Mouse (Mus musculus): ENCODE measurements around the gene Armh2. TPM values are rescaled to one million over a fixed set of nuclear protein-coding genes. Genes with fewer than 3 reads are reported as not detected.
A peak's percentile ranks its signal among the peaks of the same experiment; 100 is the strongest.
"Not testable (repeated sequence)": the region's sequence is repeated elsewhere in the genome, so short reads cannot be mapped to it uniquely, and the experiment has no call there.

Gene Armh2
- total RNA-seq, 2 experiments from 2014 or later = not detected

- DNase-seq = peak; percentile 92
- Histone ChIP-seq H3K4me3 (peak within 1 kb of the TSS; percentile 95), H3K27ac (peak within 1 kb of the TSS; percentile 91)
- intact Hi-C loops (cut with DNase I) = loop anchor here (2.0 kb wide), 1 partner anchor 39 kb away; the partner anchor contains the start of gene BC005537
- no peak for TF ChIP-seq CTCF (IDR thresholded peaks at IDR 0.05)
These were observed 20.6 kb downstream of the Armh2 start, which contains the start of gene Gmnn for GRCm38 (mm10) chr13:24761403-24762227. Gene Gmnn, minus strand, starts transcription at chr13:24761923.

- intact Hi-C loops (cut with DNase I) = no loop called here
- peak overlapping the region; percentile 95 for H3K4me3 ChIP-seq
- no peak for DNase-seq
- peak overlapping the region; percentile 91 for H3K27ac ChIP-seq
- TF ChIP-seq CTCF (IDR thresholded peaks at IDR 0.05) = no peak
These were observed 21.2 kb downstream of the Armh2 start for GRCm38 (mm10) chr13:24762254-24762653.

- H3K27ac ChIP-seq; H3K4me3 ChIP-seq; DNase-seq; intact Hi-C loops (cut with DNase I): not testable (repeated sequence)
These were observed 26.8 kb downstream of the Armh2 start for GRCm38 (mm10) chr13:24767809-24768208.

GRCm38 (mm10) chr13:24771482-24771881 is 30.4 kb downstream of the Armh2 start:
- H3K4me3 ChIP-seq; DNase-seq; intact Hi-C loops (cut with DNase I); H3K27ac ChIP-seq: not testable (repeated sequence)

- DNase-seq = peak; percentile 47
These were observed 35.3 kb downstream of the Armh2 start for GRCm38 (mm10) chr13:24776146-24776844.

GRCm38 (mm10) chr13:24778026-24778425 is 37.0 kb downstream of the Armh2 start:
- H3K27ac ChIP-seq = no peak overlapping the region
- no peak for DNase-seq
- H3K4me3 ChIP-seq = no peak overlapping the region
- no peak for TF ChIP-seq CTCF (IDR thresholded peaks at IDR 0.05)
- intact Hi-C loops (cut with DNase I) = no loop called here

More at GRCm38 (mm10) chr13:24776146-24776844, 35.3 kb downstream of the Armh2 start:
- Histone ChIP-seq H3K27ac (no peak overlapping the region), H3K4me3 (no peak overlapping the region)
- intact Hi-C loops (cut with DNase I) = no loop called here
- TF ChIP-seq CTCF (IDR thresholded peaks at IDR 0.05) = peak; percentile 77

GRCm38 (mm10) chr13:24778706-24779380 is 37.8 kb downstream of the Armh2 start:
- intact Hi-C loops (cut with DNase I) = no loop called here
- no peak for DNase-seq
- TF ChIP-seq CTCF (IDR thresholded peaks at IDR 0.05) = no peak
- Histone ChIP-seq H3K27ac (no peak overlapping the region), H3K4me3 (no peak overlapping the region)

- H3K27ac ChIP-seq = no peak overlapping the region
- intact Hi-C loops (cut with DNase I) = no loop called here
- TF ChIP-seq CTCF (IDR thresholded peaks at IDR 0.05) = no peak
- DNase-seq = no peak
- H3K4me3 ChIP-seq = no peak overlapping the region
These were observed 40.9 kb downstream of the Armh2 start for GRCm38 (mm10) chr13:24781916-24782315.

- no peak for TF ChIP-seq CTCF (IDR thresholded peaks at IDR 0.05)
- Histone ChIP-seq H3K27ac (no peak overlapping the region), H3K4me3 (no peak overlapping the region)
- intact Hi-C loops (cut with DNase I) = no loop called here
- no peak for DNase-seq
These were observed 45.0 kb downstream of the Armh2 start for GRCm38 (mm10) chr13:24786014-24786490.

GRCm38 (mm10) chr13:24787477-24787876 is 46.4 kb downstream of the Armh2 start:
- no peak for DNase-seq
- intact Hi-C loops (cut with DNase I) = no loop called here
- no peak for TF ChIP-seq CTCF (IDR thresholded peaks at IDR 0.05)
- H3K4me3 ChIP-seq = no peak overlapping the region
- no peak overlapping the region for H3K27ac ChIP-seq

- peak; percentile 34 for DNase-seq
- no peak for TF ChIP-seq CTCF (IDR thresholded peaks at IDR 0.05)
- H3K4me3 ChIP-seq = no peak overlapping the region
- H3K27ac ChIP-seq = no peak overlapping the region
- intact Hi-C loops (cut with DNase I) = no loop called here
These were observed 50.3 kb downstream of the Armh2 start for GRCm38 (mm10) chr13:24791349-24791748.

GRCm38 (mm10) chr13:24792411-24793045 is 51.5 kb downstream of the Armh2 start:
- no peak for DNase-seq
- H3K4me3 ChIP-seq = no peak overlapping the region
- intact Hi-C loops (cut with DNase I) = no loop called here
- H3K27ac ChIP-seq = peak overlapping the region; percentile 55
- no peak for TF ChIP-seq CTCF (IDR thresholded peaks at IDR 0.05)

Other genes starting within 250 kb of the Armh2 start
- gene Ripor2, start 159.0 kb upstream of the Armh2 start, total RNA-seq (2021) = 1 to 10 TPM; 3.7 to 6.1 TPM
- 1 to 10 TPM; 3.8 to 5.1 TPM for gene Gmnn, start 20.7 kb downstream of the Armh2 start, total RNA-seq (2021)
- gene BC005537, start 60.4 kb downstream of the Armh2 start, total RNA-seq (2021) = 10 to 100 TPM; 47.1 to 52.2 TPM
- 100 to 1,000 TPM; 123 to 190 TPM for gene Acot13, start 90.3 kb downstream of the Armh2 start, total RNA-seq (2021)
- 1 to 10 TPM; 8.9 to 9.0 TPM for gene Tdp2, start 90.4 kb downstream of the Armh2 start, total RNA-seq (2021)
- not detected for gene D130043K22Rik, start 103.9 kb downstream of the Armh2 start, total RNA-seq (2021)
- gene Aldh5a1, start 196.4 kb downstream of the Armh2 start, total RNA-seq (2021) = 1 to 10 TPM; 7.2 to 8.9 TPM
- under 1 TPM; 0.53 to 0.94 TPM for gene Gpld1, start 201.9 kb downstream of the Armh2 start, total RNA-seq (2021)

Data from gastrocnemius, adult 2 months (tissue).